Mouse (Mus musculus): ENCODE results near the gene Plac1.

The Plac1 gene

GRCm38 (mm10) chrX:53201616-53202015 lies 38.3 kb downstream of the Plac1 start:
- no peak for DNase-seq (ENCODE audit: extremely low spot score, low spot score)

DNA sequence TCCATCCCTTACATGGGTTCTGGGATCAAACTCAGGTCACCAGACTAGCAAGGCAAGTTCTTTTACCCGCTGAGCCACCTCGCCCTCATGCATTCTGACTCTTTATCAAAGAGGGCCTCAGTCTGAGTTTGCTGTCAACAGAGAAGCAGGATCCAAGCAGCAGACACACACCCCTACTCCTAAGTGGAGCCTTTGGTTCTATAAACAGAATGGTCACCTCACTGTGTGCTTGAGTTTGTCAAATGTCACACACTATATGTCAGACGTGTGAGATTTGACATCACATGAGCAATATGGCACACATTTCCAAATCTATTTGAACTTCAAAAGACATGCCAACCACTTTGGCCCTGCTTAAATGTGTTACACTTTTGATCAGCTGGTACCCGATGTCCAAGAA lies 42.2 kb downstream of the Plac1 start:
- DNase-seq (ENCODE audit: extremely low spot score, low spot score), result no peak

DNA sequence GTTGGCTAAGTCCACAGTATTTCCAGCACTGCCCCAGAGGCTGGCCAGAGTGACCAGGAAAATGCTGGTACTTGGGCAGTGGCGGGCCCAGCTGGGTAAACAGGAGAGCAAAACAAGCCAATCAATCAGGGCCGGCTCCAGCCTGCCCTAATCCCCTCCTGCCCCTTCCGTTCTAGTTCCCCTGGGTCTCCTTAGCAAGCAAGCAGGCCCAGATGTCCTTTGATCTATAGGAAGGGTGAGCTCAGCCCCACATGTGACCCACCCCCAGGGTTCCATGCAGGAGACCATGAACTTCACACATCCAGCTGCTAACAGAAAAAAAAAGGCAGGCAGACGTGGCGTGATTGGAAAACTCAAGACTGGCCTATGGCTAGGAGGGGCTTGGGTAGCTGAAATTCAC lies 43.5 kb downstream of the Plac1 start:
- DNase-seq (ENCODE audit: extremely low spot score, low spot score), result no peak

GRCm38 (mm10) chrX:53188692-53189091 lies 51.2 kb downstream of the Plac1 start:
- no peak for DNase-seq (ENCODE audit: extremely low spot score, low spot score)

DNA sequence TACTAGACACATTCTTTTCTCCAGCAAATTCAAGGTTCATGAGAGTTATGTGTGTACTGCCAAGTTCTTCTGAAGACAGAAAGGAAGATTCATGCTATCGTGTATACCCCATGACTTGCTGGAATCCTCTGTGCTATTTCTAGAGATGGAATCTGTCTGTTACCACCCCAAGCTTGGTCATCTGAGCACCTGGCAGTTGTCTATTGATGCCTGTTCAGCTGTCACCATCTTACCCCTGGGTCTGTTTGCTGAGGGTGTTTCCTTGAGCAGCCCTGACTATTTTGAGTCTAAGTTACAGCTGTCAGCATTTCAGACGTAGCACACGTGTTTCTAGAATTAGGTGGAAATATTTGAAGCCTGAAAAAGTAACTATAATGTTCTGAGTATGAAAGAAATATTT lies 60.1 kb downstream of the Plac1 start:
- DNase-seq (ENCODE audit: extremely low spot score, low spot score), result no peak

GRCm38 (mm10) chrX:53176296-53176695 lies 63.6 kb downstream of the Plac1 start:
- DNase-seq (ENCODE audit: extremely low spot score, low spot score), result no peak

- DNase-seq (ENCODE audit: extremely low spot score, low spot score), result no peak
Observed at GRCm38 (mm10) chrX:53168623-53169022, 71.3 kb downstream of the Plac1 start.

- DNase-seq (ENCODE audit: extremely low spot score, low spot score), result no peak
Observed at GRCm38 (mm10) chrX:53166901-53167525, 72.9 kb downstream of the Plac1 start.

DNA sequence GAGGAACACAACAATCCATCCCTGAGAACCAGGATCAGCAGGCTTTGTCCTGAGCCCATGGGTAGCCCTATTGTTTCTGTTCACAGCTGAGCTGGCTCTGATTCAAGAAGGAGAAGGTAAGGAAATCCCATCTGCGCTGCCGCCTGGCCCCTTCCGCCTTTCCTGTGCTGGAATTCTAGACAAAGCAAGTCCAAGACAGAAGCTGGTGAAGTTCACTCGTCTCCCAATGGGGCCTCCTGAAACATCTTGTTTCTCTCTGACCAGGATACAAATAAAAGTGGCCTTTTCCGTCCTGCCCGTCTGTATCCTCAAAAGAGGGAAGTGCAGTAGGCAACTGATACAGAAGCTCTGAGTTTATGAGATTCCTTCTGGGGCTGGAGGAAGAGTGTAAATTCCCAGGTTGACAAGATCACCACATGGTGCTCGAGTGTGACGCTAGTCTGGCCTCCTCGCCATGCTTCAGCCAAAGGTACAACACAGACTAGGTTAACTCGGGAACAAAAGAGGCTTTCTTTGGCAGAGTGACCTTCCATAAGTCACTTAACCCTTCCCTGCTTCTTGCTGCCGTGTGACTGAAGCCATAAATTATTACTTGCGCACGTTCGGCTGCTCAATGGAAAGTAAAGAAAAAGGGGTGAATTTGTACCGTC lies 73.5 kb downstream of the Plac1 start:
- no peak for DNase-seq (ENCODE audit: extremely low spot score, low spot score)

GRCm38 (mm10) chrX:53162589-53162988 lies 77.3 kb downstream of the Plac1 start:
- no peak for DNase-seq (ENCODE audit: extremely low spot score, low spot score)

- DNase-seq (ENCODE audit: extremely low spot score, low spot score), result no peak
Observed at GRCm38 (mm10) chrX:53161583-53161982, 78.3 kb downstream of the Plac1 start.

GRCm38 (mm10) chrX:53161115-53161514 lies 78.8 kb downstream of the Plac1 start:
- no peak for DNase-seq (ENCODE audit: extremely low spot score, low spot score)

DNA sequence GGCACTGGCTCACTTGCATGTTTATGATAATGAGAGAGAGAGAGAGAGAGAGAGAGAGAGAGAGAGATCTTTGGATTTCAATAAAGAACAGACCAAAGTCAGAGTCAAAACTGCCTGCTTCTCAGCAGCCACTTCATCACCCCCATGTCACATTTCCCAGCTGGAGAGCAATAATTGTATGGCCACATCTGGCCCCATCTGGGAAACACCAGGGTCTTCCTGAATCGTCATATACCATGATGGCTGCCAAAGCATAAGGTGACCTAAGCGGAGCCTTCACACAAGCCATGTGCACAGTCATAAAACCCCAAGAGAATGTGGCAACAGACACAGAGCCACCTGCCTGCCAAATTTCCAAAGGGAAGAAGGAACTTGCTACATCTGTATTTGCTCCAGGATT lies 91.9 kb downstream of the Plac1 start:
- DNase-seq (ENCODE audit: extremely low spot score, low spot score), result no peak

- no peak for DNase-seq (ENCODE audit: extremely low spot score, low spot score)
Observed at GRCm38 (mm10) chrX:53146389-53146917, 93.5 kb downstream of the Plac1 start.

GRCm38 (mm10) chrX:53139641-53140040 lies 100.3 kb downstream of the Plac1 start:
- no peak for DNase-seq (ENCODE audit: extremely low spot score, low spot score)

- no peak for DNase-seq (ENCODE audit: extremely low spot score, low spot score)
Observed at GRCm38 (mm10) chrX:53137066-53137465, 102.8 kb downstream of the Plac1 start.

- no peak for DNase-seq (ENCODE audit: extremely low spot score, low spot score)
Observed at GRCm38 (mm10) chrX:53129501-53129900, 110.4 kb downstream of the Plac1 start.

DNA sequence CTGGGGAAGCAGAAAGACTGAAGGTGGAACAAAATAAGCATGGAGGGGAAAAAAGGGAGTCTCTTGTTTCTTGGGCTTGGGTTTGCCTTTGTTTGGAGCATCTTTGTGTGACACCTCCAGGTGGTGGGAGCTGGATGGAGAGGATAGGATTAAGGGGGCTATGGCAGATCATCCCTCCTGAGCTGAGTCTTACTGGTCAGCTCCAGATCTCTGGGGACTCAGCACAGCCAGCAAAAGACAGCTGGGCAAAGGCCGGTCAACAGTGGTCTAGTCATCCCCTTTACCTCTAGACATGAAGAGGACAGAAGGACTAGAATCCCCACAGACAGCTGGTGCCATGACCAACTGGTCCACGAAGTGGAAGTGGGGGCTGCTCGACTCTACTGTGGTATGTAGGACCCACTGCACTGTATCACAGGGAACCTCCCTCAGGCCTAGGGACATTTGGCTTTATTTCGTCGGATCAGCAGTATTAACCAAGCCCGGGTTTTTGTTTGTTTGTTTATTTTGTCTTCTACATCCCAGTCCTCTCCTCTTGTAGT lies 113.3 kb downstream of the Plac1 start:
- DNase-seq (ENCODE audit: extremely low spot score, low spot score), result peak; percentile 17

GRCm38 (mm10) chrX:53125838-53126467 lies 114.0 kb downstream of the Plac1 start:
- DNase-seq (ENCODE audit: extremely low spot score, low spot score), result peak; percentile 20

DNA sequence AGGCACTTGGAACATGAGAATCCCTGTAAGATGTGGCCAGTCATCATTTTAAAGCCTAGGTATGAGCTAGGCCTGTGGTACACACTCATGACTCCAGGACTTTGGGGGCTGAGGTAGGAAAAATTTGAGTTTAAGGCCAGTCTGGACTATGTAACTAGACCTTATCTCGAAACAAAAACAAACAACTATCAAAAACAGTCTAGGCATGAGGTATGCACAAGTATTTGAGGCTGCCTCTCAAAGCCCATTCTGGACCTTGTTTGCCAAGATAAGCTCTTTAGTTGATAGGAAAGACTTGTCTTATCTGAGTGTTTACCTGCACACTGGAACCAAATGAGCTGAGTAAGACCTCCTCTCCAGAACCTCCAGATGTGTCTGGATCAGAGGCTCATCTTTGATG lies 116.3 kb downstream of the Plac1 start:
- DNase-seq (ENCODE audit: extremely low spot score, low spot score), result no peak

- DNase-seq (ENCODE audit: extremely low spot score, low spot score), result no peak
Observed at GRCm38 (mm10) chrX:53118631-53119030, 121.3 kb downstream of the Plac1 start.

DNA sequence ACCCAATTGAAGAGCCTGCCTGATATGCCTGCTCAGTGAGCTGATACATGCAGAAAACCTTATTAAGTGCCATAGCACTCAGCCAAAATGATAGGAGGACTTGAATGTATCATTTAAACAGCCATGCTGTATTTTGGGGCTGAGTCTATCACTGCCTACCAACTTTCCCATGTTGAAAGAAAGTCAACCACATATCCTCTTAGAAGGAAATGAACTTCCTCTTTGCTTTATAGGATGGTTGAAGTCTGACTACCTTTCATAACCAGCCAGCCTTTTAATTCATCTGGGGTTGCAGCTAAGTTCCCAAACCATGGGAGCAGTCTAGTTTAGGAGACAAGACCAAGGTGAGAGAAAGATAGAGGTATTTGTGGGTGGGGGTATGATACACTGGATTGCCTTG lies 121.9 kb downstream of the Plac1 start:
- DNase-seq (ENCODE audit: extremely low spot score, low spot score), result no peak

Measured in neural tube, embryonic 10.5 days (tissue).